Mouse (Mus musculus): ENCODE results near the gene Osbpl9.

DNA sequence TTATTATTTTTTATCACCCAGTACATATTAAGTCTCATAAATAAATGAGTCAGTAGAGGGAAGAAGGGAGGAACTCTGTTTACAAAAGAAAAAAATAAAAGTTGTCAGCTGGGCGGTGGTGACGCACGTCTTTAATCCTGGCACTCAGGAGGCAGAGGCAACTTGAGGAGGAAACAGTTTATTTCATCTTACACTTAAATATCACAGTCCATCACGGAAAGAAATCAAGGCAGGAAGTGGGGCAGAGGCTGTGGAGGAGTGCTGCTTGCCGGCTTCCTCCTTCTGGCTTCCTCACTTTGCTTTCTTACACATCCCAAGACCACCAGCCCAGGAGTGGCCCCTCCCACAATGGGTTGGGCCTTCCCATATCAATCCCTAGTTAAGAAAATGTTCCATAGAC, 24.0 kb upstream of the Osbpl9 start:
- TF ChIP-seq CTCF (IDR thresholded peaks at IDR 0.05; ENCODE audit: low read depth), result no peak
- TF ChIP-seq EP300 (optimal IDR thresholded peaks at IDR 0.05), result no peak

All from stomach, postnatal 0 days (tissue).